Mouse (Mus musculus) CD4-positive, CD25-positive, alpha-beta regulatory T cell, adult 9 weeks (primary cell): ENCODE data around the gene Lyzl4. TPM values are rescaled to one million over a fixed set of nuclear protein-coding genes. Genes with fewer than 3 reads are reported as not detected.

Experiments
- polyA plus RNA-seq: library from polyadenylated mRNA; unstranded; fragments of 100-300 nt; shearing (Covaris generic); gene quantifications from one replicate; pipeline ENCODE4 v1.2.1, GENCODE M21; 2017

The Lyzl4 gene
- not detected for polyA plus RNA-seq

DNA sequence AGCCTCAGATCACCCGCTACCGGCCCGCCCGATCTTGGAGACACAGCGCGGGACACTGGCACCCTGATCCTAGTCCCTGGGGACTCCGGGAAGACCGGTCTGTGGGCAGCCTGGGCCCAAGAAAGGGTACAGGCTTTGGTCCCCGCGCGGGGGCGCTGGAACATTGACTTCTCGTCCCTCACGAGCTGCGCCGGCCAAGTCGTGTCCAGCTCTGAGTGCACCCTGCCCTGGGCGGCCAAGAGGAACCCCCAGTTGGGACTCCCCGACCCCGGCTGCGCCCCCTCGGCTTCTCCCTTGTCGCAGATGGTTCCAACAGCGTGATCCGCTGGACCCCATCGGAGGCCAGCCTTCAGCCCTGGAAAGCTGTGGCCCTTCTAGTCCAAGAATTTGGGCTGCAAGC, at the start of gene Lyzl4:
Lyzl4 (minus strand) TSS at position 96 of the 400 bp plus-strand sequence.

DNA sequence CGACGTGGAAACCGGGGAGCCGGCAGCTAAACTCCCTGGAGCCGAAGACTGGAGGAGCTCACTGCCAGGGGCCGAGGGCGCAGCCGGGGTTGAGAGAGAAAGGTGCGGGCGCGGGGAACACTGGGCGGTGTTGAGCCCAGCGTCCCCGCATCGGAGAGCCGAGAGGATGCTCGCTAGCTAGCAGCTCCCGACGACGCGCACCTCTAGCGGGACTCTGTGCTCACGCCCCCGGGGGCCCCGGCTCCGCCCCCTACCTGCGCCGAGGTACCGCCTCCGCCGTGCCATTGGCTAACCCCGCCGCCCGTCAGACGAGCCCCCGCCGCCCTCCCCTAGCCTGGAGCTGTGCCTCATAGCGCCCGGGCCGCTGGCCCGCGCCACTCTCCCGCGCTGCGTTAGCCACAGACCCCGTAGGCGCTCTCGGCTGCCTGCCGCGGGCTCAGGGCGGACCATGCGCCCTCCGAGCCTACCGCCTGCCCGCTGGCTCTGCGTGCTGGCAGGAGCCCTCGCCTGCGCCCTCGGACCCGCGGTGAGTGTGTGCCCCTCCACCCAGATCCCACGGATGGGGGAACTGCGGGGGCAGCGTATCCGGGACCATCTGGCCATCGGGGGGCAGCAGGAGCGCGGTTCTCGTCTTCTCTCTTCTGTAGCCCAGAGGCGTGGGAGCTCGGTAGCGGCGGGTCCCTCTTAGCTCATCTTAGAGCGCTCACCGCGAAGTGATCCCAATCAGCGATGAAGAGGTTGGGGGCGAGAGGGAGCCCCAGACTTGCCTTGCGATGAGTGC, 695 bp upstream of the Lyzl4 start, which contains the start of gene Vipr1:
Vipr1 (plus strand) TSS at position 316 of the 781 bp plus-strand sequence.

Other genes starting within 250 kb of the Lyzl4 start
- not detected for gene Cck, start 146.4 kb downstream of the Lyzl4 start, polyA plus RNA-seq
- gene Vipr1, start 620 bp upstream of the Lyzl4 start, polyA plus RNA-seq: 8.3 TPM
- gene Sec22c, start 63.4 kb upstream of the Lyzl4 start, polyA plus RNA-seq: 31.7 TPM
- gene Ss18l2, start 68.2 kb upstream of the Lyzl4 start, polyA plus RNA-seq: 40.4 TPM
- gene Nktr, start 77.1 kb upstream of the Lyzl4 start, polyA plus RNA-seq: 102 TPM
- 0.24 TPM for gene Zfp651, start 117.2 kb upstream of the Lyzl4 start, polyA plus RNA-seq
- gene Klhl40, start 135.5 kb upstream of the Lyzl4 start, polyA plus RNA-seq: not detected
- gene Hhatl, start 150.4 kb upstream of the Lyzl4 start, polyA plus RNA-seq: not detected
- gene Ccdc13, start 197.4 kb upstream of the Lyzl4 start, polyA plus RNA-seq: not detected
- gene Higd1a, start 216.3 kb upstream of the Lyzl4 start, polyA plus RNA-seq: 119 TPM